Mouse (Mus musculus) ZHBTc4 (cell line): Measurements from ENCODE around the gene Ucn2.
A peak's percentile ranks its signal among the peaks of the same experiment; 100 is the strongest.

ENCODE experiments used
- DNase-seq: peaks from one replicate; pipeline ENCODE4 v3.0.0-alpha.2; 2011; ENCODE audit warnings: low read depth, low spot score

The Ucn2 gene

DNA sequence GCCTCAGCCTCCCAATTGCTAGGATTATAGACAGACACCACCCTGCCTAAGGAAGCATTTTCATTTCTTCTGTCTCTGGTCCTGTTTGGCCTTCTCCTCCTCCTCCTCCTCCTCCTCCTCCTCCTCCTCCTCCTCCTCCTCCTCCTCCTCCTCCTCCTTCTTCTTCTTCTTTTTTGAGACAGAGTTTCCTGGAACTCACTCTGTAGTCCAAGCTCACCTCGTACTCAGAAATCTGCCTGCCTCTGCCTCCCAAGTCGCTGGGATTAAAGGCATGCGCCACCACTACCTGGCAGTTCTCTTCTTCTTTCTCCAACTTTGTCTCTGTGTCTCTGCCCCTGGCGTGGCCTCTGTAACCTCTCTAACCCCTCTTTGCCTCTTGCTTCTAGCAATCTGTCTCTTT, at the start of gene Ucn2:
Gene Ucn2, plus strand, starts transcription at position 301 of the 400 bp plus-strand sequence.
- DNase-seq: no peak

DNA sequence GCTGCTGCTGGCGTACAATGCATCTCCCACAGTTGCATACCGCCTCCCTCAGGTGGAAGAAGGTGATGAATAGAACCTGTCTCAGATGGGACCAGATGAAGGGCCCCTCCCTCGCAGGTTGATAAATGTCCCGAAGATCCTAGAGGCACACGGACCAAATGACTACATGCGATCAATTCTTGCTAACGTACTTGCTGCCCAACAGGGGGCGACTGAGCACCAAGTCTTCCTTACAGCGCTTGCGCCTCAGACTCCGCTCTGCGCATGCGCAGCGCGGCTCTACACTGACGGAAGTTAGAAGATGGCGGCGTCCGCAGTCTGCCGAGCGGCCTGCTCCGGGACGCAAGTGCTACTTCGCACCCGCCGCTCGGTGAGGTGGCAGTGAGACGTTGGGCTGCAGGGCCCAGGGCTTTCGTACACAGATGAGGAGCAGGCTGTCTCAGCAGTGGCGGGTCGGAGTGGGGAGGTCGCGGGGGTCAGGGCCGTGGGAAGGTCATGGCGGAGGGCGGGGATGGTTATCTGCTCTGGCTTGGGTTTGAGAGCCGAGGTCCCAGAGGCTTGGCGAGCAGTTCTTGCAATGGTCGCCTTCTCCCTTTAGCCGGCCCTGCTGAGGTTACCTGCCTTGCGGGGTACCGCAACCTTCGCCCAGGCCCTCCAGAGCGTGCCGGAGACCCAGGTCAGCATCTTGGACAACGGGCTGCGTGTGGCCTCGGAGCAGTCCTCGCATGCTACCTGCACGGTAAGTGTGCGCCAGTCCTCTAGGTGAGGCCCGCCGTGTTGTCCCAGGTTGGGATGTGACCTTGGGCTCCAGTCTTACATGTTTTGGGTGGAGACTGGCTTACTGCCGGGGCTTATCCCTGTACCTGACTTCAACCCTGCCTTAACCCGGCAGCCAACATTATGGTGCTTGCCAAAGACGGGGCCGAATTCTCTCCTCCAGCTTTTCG, 49.1 kb upstream of the Ucn2 start, which contains the start of gene Uqcrc1:
Gene Uqcrc1, plus strand, starts transcription at position 216 of the 947 bp plus-strand sequence.
- peak; percentile 100 for DNase-seq

DNA sequence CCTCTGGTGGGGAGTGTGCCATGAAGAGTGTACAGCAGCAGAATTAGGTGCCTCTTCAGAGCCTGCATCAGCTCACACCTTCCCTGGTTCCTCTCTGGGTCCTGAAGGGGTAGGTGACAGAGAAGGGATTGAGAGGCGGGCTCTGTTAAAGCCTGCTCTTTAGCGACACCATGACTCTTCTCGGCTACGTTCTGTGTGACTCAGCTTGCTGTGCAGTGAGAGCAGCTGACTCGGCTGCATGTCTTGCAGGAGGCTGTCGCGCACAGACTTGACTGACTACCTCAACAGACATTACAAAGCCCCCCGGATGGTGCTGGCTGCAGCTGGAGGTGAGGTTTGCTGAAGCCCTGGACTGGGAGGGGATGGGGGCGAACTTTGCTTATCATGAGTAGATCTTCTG, 40.7 kb upstream of the Ucn2 start:
- no peak for DNase-seq

DNA sequence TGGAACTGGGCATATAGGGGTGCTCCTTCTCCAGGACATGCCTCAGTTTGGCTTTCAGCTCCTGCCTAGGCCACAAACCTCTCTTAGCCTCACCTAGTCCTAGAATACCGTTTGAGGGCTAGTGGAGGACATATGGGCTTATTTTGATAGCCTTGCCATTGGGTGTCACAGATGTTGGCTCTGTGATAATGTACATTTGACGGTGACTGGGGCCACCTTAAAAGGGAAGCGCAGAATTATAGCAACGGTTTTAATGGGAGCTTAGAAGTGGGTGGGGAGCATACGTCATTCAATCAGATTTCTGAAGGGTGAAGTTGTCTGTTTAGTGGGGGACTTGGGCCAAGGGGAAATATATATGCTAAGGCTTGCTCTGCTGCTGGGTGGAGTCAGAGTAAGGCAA, 40.2 kb upstream of the Ucn2 start:
- no peak for DNase-seq

DNA sequence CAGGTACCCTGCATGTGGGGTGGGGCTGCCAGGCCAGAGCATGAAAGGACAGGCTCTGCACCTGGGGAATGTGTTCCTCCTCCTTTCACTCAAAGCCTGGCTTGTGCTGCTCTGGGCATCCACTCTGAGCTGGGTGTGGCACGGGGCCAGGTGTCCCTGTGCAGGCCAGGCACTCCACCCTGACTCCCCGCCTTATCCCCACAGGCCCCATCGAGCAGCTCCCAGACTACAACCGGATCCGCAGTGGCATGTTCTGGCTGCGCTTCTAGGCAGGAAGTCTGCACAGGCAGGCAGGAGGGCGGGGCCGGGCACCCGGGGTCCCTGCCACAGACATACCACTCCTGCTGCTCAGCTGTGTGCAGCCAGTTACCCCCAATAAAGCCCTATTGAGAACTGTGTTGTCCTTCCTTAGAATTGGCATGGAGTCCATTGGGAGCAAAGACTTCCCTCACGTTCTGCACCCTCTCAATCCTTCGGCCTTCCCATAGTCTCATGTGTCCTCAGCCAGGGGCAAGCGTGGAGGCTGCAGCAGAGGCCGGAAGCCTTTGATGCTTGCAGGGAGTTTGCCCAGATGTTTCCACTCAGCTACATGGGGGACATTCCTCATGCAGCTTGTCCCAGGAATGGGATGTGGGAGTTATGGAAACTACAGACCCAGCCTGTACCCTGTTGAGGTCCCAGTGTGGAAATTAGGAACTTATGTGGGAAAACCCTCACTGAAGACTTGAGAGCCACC, 36.4 kb upstream of the Ucn2 start:
- no peak for DNase-seq

DNA sequence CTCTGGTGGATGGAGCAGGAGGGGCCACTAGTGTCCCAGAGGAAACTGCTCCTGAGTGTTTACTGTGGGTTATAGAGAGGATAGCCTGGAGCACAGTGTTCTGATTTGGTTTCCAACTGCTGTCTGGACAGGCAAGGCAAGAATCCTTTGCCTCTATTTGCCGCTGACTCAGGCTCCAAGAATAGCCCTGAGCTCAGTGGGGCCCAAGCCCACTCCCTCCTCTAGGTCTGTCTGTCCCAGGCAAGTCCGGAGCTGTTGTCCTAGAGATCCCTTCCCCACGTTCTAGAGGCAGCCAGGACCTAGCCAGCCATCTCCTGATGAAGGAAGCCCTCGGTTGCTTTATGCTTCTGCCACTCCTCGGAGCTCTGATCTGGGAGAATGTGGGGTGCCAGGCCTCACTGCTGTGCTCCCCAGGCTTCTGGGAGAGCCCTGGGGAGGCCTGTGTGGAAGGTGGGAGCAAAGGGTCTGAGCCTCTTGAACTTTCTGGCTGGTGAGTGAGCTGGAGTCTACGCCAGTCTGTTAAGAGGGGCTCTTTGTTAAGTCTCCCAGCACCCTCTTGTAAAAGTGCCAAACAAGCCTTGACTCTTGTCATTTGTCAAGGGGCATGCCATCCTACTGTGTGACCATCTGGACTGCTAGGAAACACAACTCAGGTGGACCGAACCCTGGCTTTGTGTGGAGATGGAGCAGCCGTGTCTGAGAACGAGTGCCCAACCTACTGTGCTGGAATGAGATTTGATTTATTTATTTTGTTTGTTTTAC, 35.7 kb upstream of the Ucn2 start:
- no peak for DNase-seq

DNA sequence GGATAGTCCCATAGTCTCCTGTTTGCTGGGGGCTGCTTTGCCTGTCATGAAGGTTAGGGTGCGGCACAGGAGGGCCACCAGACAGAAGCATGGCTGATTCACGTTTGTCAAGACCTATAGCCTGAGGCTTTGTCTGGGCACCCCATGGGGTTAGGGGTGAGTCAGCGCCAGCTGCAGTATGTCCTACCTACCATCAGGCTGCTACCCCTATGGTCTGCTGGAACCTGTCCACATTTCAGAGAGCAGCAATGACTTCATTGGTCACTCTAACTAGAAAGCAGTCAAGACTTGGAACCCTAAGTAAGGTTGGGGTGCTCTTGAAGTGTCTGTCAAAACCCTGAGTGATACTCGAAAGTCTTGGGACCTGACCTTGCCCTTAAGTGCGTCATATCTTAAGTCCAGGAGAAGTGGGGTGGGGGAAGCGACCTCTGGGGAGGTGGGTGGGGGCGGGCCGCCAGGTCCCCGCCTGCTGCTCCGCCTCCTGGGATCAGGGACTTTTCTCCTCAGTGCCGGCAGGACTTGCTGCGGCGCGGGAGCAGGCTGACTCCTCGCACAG, 32.7 kb upstream of the Ucn2 start, which contains the start of gene Col7a1:
Gene Col7a1, plus strand, starts transcription at position 506 of the 556 bp plus-strand sequence.
- peak; percentile 39 for DNase-seq

DNA sequence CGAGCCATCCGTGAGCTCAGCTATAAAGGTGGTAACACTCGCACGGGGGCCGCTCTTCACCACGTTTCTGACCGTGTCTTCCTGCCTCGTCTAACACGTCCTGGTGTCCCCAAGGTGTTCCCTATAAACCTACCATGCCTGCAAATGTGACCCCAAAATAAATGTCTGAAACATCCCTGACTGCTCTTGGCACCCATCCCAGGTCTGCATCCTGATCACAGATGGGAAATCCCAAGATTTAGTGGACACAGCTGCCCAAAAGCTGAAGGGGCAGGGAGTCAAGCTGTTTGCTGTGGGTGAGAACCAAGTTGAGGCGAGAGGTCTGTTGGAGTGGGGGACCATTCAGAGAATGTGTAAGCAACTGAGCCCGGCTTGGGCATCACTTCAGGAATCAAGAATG, 30.6 kb upstream of the Ucn2 start:
- DNase-seq: no peak

DNA sequence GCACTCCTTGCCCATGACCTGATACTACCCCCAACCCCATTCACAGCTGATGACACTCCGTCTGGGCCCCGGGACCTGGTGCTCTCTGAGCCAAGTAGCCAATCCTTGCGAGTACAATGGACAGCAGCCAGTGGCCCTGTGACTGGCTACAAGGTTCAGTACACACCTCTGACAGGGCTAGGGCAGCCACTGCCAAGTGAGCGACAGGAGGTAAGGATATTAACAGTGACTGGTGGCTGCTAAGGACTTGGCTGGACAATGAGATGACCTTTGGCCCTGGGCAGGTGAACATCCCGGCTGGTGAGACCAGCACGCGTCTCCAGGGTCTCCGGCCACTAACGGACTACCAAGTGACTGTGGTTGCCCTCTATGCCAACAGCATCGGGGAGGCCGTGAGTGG, 30.0 kb upstream of the Ucn2 start:
- DNase-seq: no peak

DNA sequence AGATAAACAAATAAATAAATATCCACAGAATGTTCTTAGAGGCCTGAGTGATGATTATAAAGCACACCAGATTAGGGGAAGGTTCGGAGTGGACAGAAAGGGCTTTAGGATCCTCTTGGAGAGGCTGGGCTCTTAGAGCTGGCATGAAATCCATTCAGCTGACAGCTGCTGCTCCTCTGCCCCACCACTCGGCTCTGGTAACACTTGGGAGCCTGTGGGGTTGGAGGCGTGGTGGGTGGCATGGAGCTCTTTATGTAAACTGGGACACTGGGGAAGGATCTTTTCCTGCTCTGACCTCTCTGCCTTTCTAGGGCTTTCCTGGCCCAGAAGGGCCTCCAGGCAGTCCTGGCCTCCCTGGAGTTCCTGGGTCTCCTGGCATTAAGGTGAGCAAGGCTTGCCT, 22.2 kb upstream of the Ucn2 start:
- no peak for DNase-seq

DNA sequence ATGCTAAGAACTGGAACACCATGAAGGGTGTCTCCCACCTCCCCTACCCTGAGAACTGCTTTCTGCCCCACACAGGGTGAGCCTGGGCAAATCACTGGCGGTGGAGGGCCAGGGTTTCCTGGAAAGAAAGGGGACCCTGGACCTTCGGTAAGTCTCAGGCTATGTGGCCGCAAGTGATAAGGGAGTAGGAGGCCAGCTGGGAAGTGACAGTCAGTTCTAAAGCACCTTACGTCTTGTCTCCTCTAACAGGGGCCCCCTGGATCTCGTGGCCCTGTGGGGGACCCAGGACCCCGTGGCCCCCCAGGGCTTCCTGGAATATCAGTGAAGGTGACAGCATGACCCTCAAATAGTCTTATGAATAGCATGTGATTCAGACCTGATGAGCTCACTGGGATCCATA, 21.5 kb upstream of the Ucn2 start:
- DNase-seq: no peak

DNA sequence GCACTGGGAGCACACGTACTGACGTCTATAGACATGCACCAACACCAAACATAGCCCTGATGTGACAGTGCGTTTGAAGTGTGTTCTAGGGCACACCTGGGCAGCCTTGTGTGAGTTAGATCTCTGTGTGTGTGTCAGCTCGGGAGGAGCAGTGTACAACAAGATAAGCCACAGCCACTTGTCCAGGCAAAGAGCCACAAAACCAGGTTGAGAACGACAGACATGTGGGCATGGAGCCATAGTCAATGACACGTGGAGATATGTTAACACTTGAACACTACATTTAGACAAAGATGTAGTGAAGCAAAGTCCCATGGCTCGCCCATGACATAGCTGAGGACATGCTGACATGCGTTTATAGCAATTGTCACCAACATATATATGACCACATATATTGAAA, 15.2 kb upstream of the Ucn2 start:
- no peak for DNase-seq

DNA sequence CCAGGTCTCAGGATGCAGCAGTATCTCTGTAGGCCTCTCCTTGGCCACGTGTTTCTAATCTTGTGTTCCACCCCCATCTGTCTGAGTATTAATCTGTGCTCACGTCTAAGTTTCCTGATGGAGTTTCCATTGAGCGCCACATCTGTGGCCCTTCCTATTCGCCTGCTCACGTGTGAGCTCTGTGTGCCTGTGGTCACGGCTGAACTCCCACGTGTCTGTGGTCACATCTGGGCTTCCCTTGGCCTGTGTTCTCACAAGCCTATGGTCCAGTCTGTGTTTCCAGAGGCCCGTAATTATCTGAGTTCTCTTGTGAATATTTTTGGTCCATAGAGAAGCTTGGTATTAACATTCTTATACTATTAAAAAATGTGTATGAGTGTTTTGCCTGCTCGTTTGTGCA, 9.3 kb upstream of the Ucn2 start:
- DNase-seq: no peak

DNA sequence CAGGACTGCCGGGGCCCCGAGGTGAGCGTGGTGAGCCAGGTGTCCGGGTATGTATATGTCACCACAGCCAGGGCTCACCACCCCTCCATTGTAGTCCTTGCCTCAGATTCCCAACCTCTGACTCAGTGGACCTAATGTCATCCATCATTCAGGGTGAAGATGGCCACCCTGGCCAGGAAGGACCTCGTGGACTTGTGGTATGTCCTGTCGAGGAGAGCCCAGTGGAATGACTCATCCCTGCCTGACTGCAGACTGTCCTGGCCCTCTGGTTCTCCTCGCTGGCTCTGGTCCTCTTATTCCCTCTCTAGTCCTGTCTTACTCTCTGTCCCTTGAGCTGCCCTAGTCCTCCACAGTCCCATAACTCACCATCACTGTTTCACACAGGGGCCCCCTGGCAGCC, 7.8 kb upstream of the Ucn2 start:
- DNase-seq: no peak

DNA sequence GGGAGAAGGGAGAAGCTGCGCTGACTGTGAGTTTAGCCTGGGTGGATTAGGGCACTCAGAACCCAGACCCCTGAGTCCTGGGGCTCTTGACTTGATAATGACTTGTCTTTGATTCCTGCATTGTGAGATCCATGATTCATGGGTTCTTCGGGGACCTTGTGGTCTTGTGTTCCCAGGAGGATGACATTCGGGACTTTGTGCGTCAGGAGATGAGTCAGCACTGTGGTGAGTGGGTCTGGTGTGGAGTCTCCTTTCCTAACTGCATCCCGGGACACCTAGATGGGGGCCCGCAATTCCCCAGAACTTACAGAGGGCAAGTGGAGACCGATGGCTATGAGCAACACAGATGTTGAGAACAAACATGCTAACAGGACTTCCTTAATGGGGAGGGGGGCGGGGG, 3.3 kb upstream of the Ucn2 start:
- no peak for DNase-seq

DNA sequence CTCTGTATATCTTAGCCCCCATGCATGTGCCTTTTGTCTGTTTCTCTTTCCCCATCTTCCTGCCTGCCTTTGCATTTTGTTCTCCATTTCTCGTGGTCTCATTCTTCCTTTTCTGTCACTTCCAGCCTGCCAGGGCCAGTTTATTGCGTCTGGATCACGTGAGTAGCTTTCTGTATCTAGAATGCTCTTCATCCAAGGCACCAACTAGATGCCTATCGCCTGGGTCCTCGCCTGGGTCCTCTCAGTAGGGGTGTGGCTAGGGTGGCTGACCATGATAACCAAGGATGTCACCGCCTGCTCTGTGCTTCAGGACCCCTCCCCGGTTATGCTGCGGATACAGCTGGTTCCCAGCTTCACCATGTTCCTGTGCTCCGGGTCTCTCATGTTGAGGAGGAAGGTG, 2.6 kb upstream of the Ucn2 start:
- DNase-seq: no peak

DNA sequence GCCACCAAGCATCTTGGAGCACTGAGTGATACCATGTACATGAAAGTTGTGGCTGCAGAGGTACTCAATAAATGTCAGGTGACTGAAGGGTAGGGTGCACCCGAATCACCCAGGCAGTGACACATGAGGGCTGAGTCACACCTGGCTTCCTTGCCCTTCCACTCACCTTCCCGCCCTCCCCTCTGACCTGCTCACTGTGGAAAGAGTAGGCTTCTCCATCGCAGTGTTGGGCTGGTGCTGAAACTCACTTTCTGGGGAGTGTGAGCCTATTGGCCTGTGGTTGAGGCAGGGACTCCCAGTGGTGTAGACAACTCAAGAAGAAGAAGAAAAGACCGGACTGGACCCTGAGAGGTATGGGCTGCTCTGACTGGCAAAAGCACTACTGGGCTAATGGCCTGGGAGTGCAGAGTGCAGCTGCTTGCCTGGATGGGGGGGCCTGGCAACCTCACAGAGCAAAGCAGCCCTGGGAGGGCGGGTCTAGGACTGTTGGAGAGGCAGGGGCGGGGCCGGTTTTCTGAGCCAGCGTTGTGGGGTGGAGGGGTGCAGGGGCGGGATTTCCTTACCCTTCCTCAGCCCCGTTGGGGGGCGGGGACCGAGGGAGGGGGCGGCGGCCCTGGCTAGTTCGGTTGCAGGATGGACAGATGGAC, 2.0 kb downstream of the Ucn2 start:
- DNase-seq: peak; percentile 48

DNA sequence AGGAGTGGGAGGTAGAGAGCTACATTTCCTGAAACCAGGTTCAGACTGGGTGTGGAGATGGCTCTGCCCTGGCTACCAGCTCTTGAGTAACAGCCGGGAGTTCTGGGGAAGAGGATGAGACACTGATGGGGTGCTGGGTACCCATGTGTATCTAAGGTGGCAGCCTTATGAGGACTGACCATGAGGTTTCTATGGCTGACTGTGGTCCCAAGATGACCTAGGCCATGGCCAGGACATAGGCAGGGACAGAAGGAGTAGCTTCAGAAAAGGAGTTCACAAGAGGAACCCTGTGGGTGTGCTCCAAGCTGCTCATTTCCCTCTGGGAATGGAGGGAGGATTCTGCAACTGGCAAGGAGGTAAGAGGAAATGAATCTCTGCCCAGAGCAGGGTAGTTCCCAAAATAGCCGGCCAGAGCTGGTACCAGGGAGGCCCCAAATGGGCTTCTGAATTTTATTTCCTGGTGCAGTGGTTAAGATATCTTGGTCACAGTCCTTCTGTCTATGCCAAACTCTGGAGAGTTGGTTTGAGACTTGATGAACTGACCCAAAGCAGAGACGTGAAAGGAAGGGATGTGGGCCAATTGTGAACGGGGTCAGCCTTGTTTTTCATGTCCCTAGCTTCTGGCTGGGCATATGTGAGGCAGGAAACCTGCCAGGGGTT, 4.1 kb downstream of the Ucn2 start:
- no peak for DNase-seq

DNA sequence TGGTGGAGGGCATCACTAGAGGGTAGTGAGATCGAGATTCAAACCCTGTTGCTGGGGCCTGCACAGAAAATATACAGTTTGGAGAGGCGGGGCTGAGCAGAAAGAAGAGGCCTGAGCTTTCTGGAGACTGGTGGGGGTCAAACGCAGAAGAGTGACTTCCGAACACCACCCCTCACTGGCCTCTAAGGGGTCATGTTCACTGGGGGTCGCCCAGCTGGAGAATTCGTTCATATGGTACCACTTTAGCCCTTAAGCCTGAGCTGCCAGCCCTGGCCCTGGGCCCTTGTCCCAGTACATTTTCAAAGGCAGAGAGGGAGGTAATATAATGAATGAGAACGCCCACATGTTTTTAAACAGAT, 4.6 kb downstream of the Ucn2 start:
- no peak for DNase-seq

DNA sequence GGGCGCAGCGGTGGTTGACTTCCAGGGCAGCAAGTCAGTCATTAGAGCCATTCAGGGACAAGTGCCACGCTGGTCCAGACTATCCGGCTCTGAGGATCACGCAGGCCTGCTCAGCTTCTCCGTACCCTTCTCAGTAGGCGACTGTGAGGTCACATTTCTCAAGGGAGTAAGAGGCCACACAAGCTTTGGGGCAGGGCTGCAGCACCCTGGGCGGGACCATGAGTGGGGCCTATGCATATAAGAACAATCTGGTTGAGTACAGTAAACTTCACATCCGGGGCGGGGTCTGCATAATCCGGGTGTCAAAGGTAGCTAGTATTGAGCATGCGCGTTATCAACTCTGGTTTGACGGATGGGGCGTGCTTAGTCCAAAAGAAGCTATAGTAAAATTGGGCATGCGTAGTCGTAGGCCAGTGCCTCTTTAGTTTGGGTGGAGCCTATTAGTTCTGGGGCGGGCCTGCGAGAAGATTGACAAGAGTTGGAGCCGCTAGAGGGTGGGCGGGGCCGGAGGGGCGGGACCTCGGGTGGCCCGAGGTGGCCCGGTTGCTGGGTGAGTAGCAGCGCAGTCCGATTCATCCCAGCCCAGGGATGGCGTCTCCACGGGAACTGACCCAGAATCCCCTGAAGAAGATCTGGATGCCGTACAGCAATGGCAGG, 5.7 kb downstream of the Ucn2 start, which contains the start of gene Pfkfb4:
Gene Pfkfb4, plus strand, starts transcription at position 351 of the 657 bp plus-strand sequence.
- peak; percentile 100 for DNase-seq
